Mouse (Mus musculus) left cerebral cortex, postnatal 14 days (tissue): ENCODE results near the gene Scnm1. TPM values are rescaled to one million over a fixed set of nuclear protein-coding genes. Genes with fewer than 3 reads are reported as not detected.
A peak's percentile ranks its signal among the peaks of the same experiment; 100 is the strongest.

Experiments
- DNase-seq, 2 experiments: peaks; one replicate each; pipeline ENCODE4 v3.0.0; 2021 to 2022; ENCODE audit warnings: low spot score in 2 of 2, mixed read lengths in 1 of 2
- intact Hi-C: fragments of 180-260 bp; cut with DNase I; formaldehyde crosslinking; loops from one replicate; pipeline ENCODE4 v1.15.1; 2025
- long read RNA-seq, 2 experiments: library from polyadenylated mRNA; stranded (forward); transcript quantifications; one replicate each; pipeline ENCODE4 v2.0.0; 2021
- total RNA-seq, 2 experiments: library from RNA; stranded (reverse); gene quantifications; 2 replicates each; pipeline ENCODE4 v1.2.3; 2021

The Scnm1 gene
- 10 to 100 TPM; 38.8 to 42.8 TPM for total RNA-seq
- long read RNA-seq, experiment 1, transcript Scnm1-201 (7 exons, 1,054 nt) = major isoform, 11 of 24 reads
- long read RNA-seq, experiment 1, partial matches to known transcripts = 1 of 24 reads
- long read RNA-seq, experiment 1, other reads (novel, unspliced or antisense) = 9 of 24 reads
- long read RNA-seq, experiment 2, partial matches to known transcripts = 0 of 9 reads
- long read RNA-seq, experiment 2, other reads (novel, unspliced or antisense) = 5 of 9 reads

DNA sequence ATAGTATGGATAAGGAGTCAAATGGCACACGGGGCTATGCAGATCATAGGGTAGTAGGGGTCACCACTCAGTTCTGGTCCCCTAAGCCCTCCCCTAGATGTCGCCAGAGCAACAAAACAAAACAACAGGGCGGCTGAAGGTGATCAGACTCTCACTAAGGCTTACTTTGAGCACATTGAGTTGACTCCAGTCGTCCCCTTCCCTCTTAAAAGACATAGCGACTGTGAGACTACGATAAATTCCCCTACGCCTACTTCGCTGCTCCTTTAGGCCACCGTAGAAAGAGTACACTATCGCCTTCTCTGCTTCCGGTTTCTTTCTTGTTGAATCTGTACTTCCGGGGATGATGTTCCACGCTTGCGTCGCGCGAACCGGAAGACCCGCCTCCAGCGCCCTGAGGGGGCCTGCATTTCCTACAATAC is at the start of gene Scnm1, which contains the start of gene Lysmd1:
Gene Scnm1, minus strand, starts transcription at position 332 of the 422 bp plus-strand sequence.
Gene Lysmd1, plus strand, starts transcription at position 409 of the 422 bp plus-strand sequence.
- intact Hi-C loops = no loop called here
- peak; percentile 91 to 94 for DNase-seq

DNA sequence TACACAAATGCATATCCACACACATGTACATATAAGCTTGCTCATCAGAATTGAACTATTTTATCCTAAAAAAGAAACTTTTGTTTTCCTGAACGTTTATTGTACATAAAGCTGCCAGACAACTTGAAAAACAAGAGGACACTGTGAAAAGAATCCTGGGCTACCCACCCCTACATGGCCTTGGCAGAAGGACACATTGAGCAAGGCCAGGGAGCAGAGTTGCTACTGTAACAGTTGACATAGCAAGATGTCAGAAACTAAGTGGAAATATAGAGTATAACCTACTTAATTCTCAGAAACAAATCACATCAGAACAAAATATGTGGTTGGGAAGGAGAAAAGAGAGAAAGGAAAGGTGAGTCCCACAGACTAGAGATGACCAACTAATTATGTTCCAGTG is 48.0 kb upstream of the Scnm1 start:
- intact Hi-C loops = no loop called here
- DNase-seq = no peak

DNA sequence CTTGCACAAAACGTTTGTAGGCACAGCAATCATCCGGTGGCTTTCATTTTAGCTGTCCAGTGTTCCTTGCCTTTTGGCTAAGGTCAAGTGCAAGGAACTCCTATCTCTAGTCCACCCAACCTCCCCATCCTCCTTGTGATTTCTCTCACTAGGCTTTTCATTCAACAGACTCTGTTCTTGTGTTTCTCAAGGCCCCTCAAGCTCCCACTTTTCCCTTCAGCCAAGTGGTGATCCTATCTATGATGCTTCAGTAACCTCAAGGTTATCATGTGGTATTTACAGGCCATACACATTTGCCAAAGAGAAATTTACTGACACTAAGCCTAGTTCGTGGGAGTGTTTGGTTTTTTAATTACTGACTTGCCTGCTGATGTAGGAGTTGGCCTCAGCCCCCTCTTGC is 46.1 kb upstream of the Scnm1 start:
- DNase-seq = no peak
- intact Hi-C loops = no loop called here

DNA sequence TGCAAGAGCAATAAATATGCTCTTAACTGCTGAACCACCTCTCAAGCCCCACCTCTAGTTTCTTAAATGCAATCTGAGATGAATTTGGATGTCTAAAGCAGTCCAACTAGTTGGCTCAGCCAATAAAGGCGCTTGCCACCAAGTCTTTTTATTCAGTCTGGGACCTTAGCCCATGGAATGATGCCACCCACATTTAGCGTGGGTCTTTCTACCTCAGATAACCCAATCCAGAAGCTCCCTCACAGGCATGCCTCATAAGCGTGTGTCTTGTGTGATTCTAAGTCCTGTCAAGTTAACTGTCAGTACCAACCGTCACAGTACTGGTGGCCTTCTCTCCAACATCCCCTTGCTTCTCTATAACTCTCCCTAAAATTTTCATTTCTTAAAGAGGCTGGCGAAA is 45.1 kb upstream of the Scnm1 start:
- peak in 1 of 2 experiments; percentile 53 for DNase-seq
- intact Hi-C loops = no loop called here

DNA sequence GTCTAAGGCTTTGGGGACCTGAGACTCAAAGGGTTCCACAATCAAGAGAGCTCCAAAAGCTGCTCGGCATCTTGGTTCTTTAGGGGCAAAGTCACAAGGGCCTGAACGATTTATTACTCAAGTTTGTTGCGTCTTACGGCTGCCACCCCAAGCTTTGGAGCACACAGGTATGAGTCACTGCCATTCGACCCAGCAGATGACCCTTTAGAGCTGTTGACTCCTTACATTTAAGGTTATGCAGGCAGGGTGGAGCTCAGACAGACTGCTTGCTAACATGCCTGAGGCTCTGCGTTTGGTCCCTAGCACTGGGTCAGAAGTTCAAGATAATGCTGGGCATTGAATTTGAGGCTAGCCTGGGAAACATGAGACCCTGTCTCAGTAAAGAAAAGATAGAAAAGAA is 43.8 kb upstream of the Scnm1 start:
- no peak for DNase-seq
- intact Hi-C loops = no loop called here

DNA sequence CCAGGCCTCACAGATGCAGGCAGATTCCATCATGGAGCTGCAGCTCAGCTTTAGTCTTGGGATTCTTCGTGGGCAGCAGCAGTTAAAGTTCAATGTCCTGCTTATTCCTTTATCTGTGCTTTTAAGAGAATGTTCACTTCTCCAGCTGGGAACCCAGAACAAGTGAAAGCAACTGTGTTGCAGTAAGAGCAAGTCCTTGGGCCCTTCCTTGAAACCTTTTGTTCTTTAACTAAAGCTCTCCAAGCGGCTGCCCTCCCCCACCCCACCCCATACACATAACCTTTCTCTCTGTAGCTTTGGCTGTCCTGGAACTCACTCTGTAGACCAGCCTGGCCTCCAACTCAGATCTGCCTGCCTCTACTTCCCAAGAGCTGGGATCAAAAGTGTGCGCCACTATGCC is 42.7 kb upstream of the Scnm1 start:
- intact Hi-C loops = no loop called here
- DNase-seq = no peak

DNA sequence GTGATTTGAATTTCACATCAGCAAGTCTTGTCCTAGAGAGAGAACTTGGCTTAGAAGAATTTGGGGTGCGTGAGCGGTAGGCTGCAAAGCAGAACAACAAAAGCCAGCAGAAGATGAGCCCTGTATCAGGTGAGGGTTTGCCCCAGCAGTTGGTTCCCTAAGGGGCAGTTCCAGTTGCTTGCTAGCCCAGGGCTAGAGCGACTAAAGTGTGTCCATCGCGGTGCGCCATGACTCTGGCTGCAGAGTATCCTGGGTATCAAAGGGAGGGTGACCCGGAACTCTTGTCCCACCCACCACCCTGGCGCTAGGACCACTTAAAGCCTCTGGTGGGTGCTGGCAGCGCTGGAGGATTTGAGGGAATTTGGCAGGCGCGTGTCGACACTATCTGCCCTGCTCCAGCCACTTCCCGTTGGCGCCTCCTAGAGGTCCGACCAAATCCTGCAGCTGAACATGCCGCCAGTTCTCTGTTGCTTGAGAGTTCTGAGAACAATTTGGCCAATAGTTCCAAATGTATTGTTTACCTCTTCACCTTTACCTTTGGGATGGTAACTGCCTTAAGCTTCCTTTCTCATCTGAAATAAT is 40.3 kb upstream of the Scnm1 start:
- intact Hi-C loops = no loop called here
- DNase-seq = peak; percentile 76 to 79

DNA sequence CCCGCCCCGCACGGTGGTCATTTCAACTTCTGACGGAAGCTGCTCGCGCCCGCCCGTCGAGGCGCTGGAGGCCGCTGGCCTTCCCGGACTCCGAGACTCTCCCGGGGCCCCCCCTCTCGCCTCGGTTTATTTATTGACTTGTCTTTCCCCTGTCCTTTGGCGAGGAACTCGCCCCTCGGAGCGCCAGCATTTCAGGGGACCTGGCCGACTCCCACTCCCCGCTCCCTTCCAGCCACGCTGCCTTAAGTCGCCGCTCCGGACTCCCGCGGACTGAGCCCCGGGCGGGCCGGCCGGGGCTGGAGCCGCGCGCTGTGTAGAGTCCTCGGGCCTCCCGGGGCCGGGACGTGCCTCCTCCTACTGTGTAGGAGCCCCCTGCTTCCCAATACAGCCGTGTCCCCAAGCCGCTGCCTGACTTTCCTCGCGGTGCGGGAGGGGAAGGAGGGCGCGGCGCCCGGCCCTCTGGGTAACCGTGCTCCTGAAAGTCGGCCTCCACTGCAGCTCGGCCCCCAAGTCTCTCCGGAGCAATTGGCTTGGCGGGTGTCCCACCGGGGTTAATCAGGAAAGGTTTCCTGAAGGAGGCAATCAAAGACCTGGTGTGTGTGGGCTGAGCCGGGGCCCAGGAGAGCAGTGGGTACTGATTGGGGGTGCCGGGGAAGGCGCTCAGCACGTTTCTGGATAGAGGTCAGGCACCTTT is 39.6 kb upstream of the Scnm1 start:
- intact Hi-C loops = no loop called here
- DNase-seq = no peak

DNA sequence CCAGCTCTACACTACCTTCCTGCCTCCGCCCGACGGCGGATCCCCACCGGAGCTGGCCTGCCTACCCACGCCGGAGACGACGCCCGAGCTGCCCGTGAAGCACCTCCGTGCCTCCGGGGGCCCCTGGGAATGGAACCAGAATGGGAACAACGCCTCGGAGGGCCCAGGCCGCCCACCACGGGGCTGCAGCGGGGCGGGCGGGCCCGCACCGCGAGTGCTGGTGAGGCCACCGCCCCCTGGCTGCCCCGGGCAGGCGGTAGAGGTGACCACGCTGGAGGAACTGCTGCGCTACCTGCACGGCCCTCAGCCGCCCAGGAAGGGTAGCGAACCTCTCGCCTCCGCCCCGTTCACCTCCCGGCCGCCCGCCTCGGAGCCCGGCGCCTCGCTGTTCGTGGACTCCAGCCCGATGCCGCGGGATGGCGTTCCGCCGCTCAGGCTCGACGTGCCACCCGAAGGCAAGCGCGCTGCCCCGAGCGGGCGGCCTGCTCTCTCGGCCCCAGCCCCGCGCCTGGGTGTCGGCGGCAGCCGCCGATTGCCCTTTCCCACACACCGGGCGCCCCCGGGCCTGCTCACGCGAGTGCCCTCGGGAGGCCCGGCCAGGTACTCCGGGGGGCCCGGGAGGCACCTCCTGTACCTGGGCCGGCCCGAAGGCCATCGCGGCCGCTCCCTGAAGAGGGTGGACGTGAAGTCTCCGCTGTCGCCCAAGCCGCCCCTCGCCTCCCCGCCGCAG is 38.9 kb upstream of the Scnm1 start:
- DNase-seq = no peak
- intact Hi-C loops = no loop called here

DNA sequence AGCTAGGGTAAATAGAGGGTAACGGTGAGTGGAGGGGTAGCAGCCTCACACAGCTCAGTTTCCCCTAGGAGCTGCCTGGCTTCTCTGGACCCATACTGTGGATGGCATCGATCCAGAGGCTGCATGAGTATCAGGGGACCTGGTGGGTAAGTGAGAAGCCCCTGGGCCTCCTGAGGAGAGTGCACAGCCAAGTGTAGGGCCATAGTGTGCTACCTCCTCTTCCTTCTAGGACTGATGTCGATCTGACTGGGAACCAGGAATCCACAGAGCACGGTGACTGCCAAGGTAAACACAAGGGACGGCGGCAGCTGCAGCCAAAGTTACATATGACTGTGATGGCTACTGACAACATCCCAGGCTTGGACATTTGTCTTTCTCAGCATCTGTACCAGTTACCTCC is 37.3 kb upstream of the Scnm1 start:
- no peak for DNase-seq
- intact Hi-C loops = no loop called here

DNA sequence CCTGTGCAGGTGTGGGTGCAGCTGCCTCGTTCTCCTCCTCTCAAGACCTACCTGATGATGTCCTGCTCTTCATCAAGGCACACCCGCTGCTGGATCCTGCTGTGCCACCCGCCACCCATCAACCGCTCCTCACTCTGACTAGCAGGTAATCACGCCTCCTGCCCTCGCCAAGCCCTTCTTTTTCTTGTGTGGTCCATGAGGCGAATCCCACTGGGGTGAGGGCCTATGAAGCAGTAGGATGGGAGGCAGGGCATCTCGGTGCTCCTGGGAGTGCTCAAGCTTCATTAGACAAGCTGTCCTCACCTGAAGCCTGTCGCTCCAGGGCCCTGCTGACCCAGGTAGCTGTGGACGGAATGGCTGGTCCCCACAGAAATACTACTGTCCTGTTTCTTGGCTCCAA is 36.2 kb upstream of the Scnm1 start:
- intact Hi-C loops = no loop called here
- no peak for DNase-seq

DNA sequence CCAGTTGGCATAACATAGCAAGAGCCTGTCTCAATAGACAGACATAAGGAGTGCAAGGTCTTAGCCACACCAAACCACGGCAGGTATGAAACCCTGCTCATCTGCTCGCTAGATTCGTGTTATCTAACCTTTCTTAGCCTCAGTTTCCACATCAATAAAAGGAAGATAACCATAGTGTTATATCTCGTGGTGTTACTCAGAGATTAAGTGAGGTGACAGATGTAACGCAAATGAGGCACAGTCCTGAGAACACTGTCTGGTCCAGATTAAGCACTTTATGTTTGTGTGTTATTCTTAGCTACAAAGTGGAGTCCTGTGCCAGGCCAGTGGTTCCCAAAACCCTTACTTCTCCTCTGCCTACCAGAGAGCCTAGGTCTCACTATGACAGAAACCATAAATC is 31.0 kb upstream of the Scnm1 start:
- DNase-seq = no peak
- intact Hi-C loops = loop anchor here (5.0 kb wide), 1 partner anchor 52 kb away; the partner anchor contains the start of gene Gabpb2

DNA sequence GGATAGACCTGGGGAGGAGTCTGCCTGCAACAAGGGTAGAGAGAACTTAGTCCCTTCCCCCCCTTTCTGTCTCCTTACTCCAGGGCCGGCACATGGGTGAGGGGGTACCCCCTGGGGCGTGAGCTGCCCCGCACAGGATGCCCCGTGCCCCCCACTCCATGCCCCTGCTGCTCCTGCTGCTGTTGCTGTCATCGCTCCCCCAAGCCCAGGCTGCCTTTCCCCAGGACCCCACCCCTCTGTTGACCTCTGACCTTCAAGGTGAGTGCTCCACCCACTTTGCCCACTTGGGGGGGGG is 30.4 kb upstream of the Scnm1 start:
- no peak for DNase-seq

DNA sequence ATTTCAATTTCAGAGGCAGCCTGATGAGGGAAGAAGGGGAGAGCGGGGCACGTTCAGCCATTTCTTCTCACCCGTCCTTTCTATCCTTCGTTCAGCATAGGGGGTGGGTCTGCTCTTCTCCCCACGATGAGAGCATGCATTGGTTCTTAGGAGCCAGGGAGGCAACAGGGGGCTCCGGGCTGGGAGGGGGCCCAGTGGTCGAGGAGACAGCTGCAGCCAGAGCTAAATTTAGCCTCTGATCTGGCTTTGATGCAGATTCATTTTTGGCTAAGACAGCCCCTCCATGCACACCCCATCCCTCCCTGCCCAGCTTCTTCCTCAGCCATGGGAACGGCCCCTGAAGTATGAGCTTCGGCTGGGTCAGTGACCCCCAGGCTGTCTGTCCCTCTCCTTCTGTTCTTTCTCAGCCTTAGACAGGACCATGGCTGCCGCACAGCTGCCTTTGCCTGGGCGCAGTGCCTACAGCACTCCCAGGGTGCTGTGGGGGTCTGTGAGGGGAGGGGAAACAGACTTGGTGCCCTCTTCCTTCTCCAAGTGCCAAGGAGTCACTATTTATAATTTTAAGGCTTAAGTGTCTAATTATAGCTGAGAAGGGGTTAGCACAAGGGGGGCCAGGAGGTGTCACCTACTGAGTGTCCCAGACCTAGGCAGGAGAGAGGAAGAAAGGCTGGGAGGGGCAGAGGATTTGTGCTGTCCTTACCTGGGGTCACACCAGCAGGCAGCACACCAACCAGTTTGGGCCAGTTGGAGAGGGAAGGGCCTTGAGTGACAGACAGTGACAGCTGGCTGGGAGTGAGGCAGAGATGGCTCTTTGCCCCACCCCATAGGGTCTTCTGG is 29.8 kb upstream of the Scnm1 start:
- intact Hi-C loops = loop anchor here (5.0 kb wide), 1 partner anchor 54 kb away; the partner anchor contains the start of gene Gabpb2
- DNase-seq = no peak

More for the DNA sequence above, 30.4 kb upstream of the Scnm1 start:
- intact Hi-C loops = loop anchor here (5.0 kb wide), 1 partner anchor 53 kb away; the partner anchor contains the start of gene Gabpb2

DNA sequence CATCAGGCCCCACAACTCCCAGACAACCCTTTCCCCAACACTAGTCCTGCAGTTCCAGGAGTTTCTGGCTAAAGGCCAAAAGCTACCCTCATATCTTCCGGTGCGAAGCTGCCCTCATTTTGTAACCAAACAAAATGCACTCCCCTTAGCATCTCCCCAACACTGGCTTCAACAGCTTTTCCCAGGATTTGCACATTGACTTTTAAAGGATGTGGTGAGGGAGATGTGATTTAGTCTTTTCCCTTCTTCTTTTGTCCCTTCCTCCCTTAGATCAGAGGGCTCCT is 28.5 kb upstream of the Scnm1 start:
- no peak for DNase-seq
- intact Hi-C loops = loop anchor here (5.0 kb wide), 1 partner anchor 55 kb away; the partner anchor contains the start of gene Gabpb2

DNA sequence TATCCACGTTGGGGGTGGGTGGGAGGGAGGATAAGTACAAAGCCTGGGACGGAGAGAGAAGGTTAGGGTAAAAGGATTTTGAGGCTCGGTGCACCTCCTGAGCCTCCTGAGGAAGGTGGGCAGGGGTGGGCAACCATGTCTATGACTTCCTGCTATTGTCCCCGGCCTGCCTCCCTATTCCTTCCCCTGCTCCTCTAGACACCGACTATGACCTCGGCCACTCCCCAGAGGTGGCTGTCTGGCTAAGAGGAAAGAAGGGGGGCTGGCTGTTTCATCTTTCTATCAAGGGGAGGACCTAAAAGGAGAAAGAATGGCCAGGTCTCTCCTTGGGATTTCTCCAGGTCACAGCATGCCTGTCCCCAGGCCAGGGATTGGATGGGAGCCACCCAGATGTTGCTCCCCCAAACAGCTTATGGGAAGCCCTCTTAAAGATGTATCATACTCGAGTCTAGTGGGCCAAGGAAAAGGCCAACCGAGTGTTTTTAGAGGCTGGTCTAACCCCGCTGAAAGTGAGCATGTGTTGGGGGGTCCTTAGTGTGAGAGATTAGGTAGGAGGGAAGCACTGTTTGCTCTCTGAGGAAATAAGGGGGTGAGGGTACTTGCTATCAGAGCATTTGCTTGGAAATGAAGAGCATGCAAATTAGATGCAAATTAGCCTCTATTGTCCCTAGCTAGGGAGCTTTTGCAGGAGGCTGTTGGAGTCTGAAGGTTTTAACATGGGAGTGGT is 28.0 kb upstream of the Scnm1 start:
- no peak for DNase-seq
- intact Hi-C loops = loop anchor here (5.0 kb wide), 1 partner anchor 56 kb away; the partner anchor contains the start of gene Gabpb2

DNA sequence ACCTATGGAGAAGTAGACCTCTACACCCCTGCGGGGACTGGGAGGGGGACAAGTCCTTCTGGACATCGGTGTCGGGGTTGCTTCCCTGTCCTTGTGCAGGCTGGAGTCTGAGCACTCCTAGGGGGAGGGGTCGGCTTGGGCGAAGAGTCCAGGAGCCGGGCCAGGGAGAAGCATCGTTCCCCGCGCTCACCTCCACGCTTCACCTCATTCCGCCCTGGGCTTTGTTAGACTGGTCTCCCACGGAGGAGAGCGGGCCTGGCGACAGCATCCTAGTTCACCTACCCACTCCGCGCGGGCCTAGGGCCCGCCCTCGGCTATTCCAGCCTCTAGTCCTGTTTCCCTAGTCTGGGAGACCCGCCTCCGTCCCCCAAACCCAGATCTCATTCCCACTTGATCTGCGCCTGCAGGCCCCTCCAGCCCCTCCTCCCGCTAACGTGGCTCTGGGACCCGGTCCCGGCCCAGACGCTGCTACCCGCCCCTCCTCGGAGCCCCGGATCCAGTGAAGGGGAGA is 27.3 kb upstream of the Scnm1 start:
- intact Hi-C loops = loop anchor here (5.0 kb wide), 1 partner anchor 56 kb away; the partner anchor contains the start of gene Gabpb2
- DNase-seq = no peak
